Mouse (Mus musculus) heart, postnatal 10 days (tissue): ENCODE results near the gene Esyt1. TPM values are rescaled to one million over a fixed set of nuclear protein-coding genes. Genes with fewer than 3 reads are reported as not detected.
A peak's percentile ranks its signal among the peaks of the same experiment; 100 is the strongest.
"Not testable (repeated sequence)": the region's sequence is repeated elsewhere in the genome, so short reads cannot be mapped to it uniquely, and the experiment has no call there.

ENCODE experiments used
- DNase-seq, 2 experiments: peaks; one replicate each; pipeline ENCODE4 v3.0.0; 2021
- intact Hi-C: fragments of 180-260 bp; cut with DNase I; formaldehyde crosslinking; loops from one replicate; pipeline ENCODE4 v1.15.1; 2025
- total RNA-seq, 2 experiments: library from RNA; stranded (reverse); gene quantifications; 2 replicates each; pipeline ENCODE4 v1.2.3; 2021

Gene Esyt1
- total RNA-seq, 2 experiments from 2014 or later = 28.5 to 29.9 TPM

- no peak for DNase-seq
- intact Hi-C loops = no loop called here
These were observed 16.5 kb downstream of the Esyt1 start for GRCm38 (mm10) chr10:128509203-128509602.

- intact Hi-C loops = no loop called here
- no peak for DNase-seq
These were observed 17.4 kb downstream of the Esyt1 start for GRCm38 (mm10) chr10:128508260-128508659.

- DNase-seq = no peak
- intact Hi-C loops = no loop called here
These were observed 19.7 kb downstream of the Esyt1 start for GRCm38 (mm10) chr10:128505974-128506373.

GRCm38 (mm10) chr10:128505371-128505667 is 20.4 kb downstream of the Esyt1 start:
- intact Hi-C loops = not testable (repeated sequence)

GRCm38 (mm10) chr10:128504641-128505370 is 20.9 kb downstream of the Esyt1 start:
- intact Hi-C loops = no loop called here
- no peak for DNase-seq

More at GRCm38 (mm10) chr10:128505371-128505667, 20.4 kb downstream of the Esyt1 start:
- DNase-seq = not testable (repeated sequence)

- no peak for DNase-seq
- intact Hi-C loops = no loop called here
These were observed 21.7 kb downstream of the Esyt1 start for GRCm38 (mm10) chr10:128504012-128504411.

- intact Hi-C loops = no loop called here
- DNase-seq = no peak
These were observed 22.1 kb downstream of the Esyt1 start for GRCm38 (mm10) chr10:128503532-128503931.

- DNase-seq = peak in 1 of 2 experiments; percentile 35
- intact Hi-C loops = no loop called here
These were observed 23.3 kb downstream of the Esyt1 start for GRCm38 (mm10) chr10:128502341-128502740.

GRCm38 (mm10) chr10:128499116-128499671 is 26.5 kb downstream of the Esyt1 start:
- DNase-seq = peak; percentile 81 to 85
- intact Hi-C loops = loop anchor here (2.0 kb wide), 1 partner anchor 26 kb away; the partner anchor contains the start of gene Esyt1

- intact Hi-C loops = loop anchor here (2.0 kb wide), 1 partner anchor 26 kb away; the partner anchor contains the start of gene Esyt1
- DNase-seq = peak; percentile 97 to 98
These were observed 27.1 kb downstream of the Esyt1 start, which contains the start of gene Myl6b for GRCm38 (mm10) chr10:128498590-128498989. Gene Myl6b (minus strand): TSS chr10:128498685.

GRCm38 (mm10) chr10:128497134-128497737 is 28.4 kb downstream of the Esyt1 start:
- intact Hi-C loops = no loop called here
- no peak for DNase-seq

GRCm38 (mm10) chr10:128496509-128497077 is 29.1 kb downstream of the Esyt1 start:
- no peak for DNase-seq
- intact Hi-C loops = no loop called here

- intact Hi-C loops = no loop called here
- DNase-seq = no peak
These were observed 29.8 kb downstream of the Esyt1 start for GRCm38 (mm10) chr10:128495903-128496302.

GRCm38 (mm10) chr10:128495270-128495669 is 30.4 kb downstream of the Esyt1 start:
- intact Hi-C loops = no loop called here
- DNase-seq = no peak

- no peak for DNase-seq
- intact Hi-C loops = no loop called here
These were observed 30.9 kb downstream of the Esyt1 start for GRCm38 (mm10) chr10:128494667-128495245.

GRCm38 (mm10) chr10:128493695-128494666 is 31.7 kb downstream of the Esyt1 start, which contains the start of gene Myl6:
Gene Myl6 (minus strand): TSS chr10:128494145.
- intact Hi-C loops = loop anchor here (2.0 kb wide), 1 partner anchor 35 kb away; the partner anchor contains the start of gene Smarcc2
- DNase-seq = peak; percentile 99

GRCm38 (mm10) chr10:128493319-128493694 is 32.4 kb downstream of the Esyt1 start:
- DNase-seq = no peak
- intact Hi-C loops = loop anchor here (2.0 kb wide), 1 partner anchor 35 kb away; the partner anchor contains the start of gene Smarcc2

- intact Hi-C loops = loop anchor here (2.0 kb wide), 1 partner anchor 34 kb away; the partner anchor contains the start of gene Smarcc2
These were observed 32.9 kb downstream of the Esyt1 start for GRCm38 (mm10) chr10:128492633-128493311.

GRCm38 (mm10) chr10:128492051-128492450 is 33.6 kb downstream of the Esyt1 start:
- intact Hi-C loops = loop anchor here (2.0 kb wide), 1 partner anchor 33 kb away; the partner anchor contains the start of gene Smarcc2
- not testable (repeated sequence) for DNase-seq

More at GRCm38 (mm10) chr10:128492633-128493311, 32.9 kb downstream of the Esyt1 start:
- DNase-seq = peak; percentile 78 to 83
